Mouse (Mus musculus) adrenal gland, adult 18-20 months (tissue): ENCODE measurements around the gene Dntt. TPM values are rescaled to one million over a fixed set of nuclear protein-coding genes. Genes with fewer than 3 reads are reported as not detected.

Experiments
- DNase-seq, 2 experiments: peaks; one replicate each; pipeline ENCODE4 v3.0.0; 2021 to 2022; ENCODE audit warnings: low spot score in 2 of 2
- total RNA-seq, 2 experiments: library from RNA; stranded (reverse); gene quantifications; 1 replicate in 1 of 2; 2 replicates in 1 of 2; pipeline ENCODE4 v1.2.3; 2021

Gene Dntt
- total RNA-seq, 2 experiments from 2014 or later: not detected

DNA sequence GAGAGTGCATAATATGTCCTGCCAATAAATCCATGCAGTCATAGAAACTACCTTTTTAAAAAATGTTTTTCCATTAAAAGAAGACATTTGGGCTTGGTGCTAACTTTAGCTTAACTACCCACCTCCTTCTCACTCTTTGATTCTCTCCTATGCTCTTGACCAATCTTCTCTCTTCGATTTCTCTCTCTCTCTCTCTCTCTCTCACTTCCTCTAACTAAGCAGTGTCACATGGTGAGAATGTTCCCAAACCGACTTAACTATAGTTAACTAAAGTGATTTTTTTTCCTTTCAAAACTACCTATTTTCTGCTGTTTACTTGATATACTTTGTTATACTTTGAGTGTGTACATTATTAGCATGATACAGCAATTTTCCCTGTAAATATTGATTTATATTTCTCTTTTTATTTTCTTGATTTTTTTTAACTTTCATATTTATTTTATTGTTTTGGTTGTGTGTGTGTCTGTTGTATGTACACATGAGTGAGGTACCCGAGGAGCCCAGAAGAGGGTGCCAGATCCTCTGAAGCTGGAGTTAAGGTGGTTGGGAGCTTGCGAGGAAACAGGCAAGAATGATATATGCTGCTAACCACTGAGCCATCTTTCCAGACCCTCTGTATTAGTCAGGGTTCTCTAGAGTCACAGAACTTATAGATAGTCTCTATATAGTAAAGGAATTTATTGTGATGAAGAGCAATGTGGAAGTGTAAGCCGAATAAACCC lies 20.2 kb upstream of the Dntt start:
- DNase-seq: no peak

DNA sequence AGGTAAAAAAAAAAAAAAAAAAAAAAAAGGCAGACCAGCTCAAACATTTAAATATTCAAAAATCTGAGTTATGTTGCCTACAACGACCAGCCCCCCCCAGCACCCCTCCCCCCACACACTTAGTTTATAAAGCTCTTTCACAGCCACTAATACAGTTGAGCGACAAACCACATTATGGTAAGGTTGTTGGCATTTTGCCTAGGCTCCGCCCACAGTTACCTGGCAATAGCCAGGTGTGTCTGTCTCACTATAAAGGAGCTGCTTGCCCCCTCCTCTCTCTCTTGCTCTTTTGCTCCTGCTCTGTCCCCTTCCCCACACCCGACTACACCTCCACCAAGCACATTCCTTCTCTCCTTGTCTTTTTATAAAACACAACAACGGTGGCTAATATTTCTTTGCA lies 17.4 kb upstream of the Dntt start:
- no peak for DNase-seq

DNA sequence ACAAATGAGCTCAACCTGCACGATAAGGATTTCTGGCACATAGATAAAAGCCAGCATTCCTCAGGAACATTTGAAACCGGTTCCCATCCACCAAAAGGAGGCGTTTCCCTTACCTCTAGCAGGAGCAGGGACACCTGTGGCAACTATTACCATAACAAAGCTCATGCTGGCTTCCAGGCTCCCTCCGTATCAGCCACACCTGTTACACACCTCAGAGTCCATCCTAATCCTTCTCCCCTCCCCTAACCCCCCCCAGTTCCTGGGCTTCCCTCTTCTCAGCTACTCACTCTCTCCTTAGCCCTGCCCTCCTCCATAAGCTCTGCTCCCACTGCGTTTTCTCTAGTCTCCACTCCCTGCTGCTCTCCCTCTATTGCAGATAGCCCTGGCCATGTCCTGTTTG lies 15.5 kb upstream of the Dntt start:
- DNase-seq: no peak

DNA sequence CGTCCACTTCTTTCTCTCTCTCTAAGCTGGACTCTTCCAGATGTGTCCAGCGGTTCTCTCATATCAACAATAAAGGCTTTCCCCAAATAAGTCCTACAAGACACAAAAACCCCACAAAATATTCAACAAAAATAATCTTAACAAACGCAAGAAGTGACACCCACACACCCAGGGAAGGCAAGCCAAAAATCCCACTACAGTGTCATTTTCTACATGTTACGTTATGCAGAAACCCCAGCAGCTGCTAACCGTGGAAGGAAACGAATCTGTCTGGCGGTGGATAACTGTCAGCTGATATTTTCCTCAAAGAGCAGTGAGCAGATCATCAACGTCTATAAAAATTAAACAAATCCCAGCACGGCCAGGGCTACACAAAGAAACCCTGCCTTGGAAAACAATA lies 15.1 kb upstream of the Dntt start:
- no peak for DNase-seq

DNA sequence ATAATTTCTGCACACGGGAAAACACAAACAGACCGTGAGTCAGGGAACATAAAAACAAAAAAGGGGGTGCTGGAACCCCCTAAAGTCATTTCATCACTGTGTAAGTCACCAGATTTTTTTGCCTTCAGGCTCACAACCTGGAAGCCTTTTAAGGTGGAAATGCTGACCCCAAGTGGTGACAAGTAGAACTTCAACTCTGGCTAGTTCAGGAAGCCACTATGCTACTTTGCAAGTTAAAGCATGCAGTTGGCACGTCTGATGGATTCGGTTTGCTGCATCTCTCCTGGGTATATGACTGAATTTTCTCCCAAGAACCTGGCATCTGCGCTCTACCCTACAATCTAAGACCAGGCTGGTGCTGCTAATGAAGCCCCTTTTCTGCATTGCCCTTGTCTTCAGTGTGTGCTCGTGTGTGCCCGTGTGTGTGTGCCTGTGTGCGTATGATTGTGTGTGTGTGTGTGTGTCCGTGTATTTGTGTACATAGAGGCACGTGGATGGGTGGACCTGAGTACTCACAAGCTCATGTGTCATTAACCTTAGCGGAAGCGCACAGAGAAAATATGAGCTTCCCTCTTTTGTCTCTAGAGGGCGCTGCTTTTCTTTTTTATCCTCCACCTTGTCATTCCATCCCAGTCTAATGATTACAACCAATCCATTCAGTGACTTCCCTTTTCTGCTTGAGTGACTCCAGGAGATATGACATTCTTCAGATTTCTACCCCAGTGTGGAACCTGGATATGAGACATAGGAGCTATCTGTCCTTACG lies 12.9 kb upstream of the Dntt start:
- DNase-seq: peak; percentile 18 to 33

DNA sequence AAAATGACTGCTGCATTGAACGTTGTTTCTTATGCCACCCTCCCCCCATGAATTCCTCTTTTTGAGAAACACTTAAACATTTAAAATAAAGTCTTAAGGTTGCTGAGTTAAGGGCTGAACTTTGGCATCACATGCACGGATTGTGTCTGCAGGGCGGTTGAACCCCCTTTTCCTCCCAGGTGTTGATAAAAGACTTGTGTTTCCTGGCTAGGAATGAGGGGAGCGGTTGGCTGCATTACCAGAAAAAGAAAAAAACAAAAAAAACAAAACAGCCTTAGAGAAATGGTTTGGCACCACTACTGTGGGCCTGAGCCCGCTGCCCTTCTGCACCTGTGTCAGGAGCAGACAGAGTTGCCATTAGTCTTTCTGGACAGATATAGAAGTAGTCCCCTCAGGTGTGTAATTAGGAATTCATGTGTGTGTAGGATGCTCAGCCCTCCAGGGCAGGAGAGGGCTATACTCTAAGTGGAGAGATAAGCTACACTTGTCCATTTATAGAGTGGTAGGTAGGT lies 9.9 kb upstream of the Dntt start:
- DNase-seq: no peak

DNA sequence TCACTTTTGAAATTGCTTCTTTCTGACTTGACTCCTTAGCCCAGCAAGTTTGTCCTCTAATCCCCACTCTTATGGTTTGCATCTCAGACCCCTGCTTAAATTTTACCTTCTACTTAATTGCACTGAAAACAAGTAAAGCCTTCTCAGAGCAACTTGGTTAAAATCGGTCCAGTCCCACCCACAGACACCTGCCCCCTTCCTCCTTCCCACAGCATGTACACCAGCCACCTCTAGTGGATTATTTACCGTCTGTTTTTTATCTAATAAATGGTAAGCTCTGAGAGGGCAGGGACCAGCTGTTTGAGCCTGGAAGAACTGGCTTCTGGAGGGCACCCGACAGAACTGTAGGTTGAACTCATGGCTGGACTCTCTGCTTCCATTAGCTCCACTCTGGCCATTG lies 8.5 kb upstream of the Dntt start:
- DNase-seq: no peak

DNA sequence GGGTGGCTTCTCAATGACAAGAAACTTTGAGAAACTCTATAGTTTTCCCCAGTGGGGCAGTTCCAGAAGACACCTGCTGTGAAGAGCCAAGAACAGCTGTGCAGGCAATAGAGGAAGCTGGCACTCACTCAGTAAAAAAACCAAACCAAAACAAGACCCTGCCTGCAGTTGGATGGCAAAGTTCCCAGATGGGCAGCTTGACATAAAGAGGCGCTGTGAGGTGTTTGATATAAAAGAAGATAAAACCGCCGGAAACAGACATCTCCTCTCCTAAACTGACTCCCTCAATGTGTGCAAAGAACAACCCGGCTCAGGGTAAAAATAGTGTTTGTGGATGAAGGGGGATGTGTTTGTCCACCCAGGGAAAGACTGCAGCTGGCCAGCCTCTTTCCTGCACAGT lies 6.8 kb upstream of the Dntt start:
- no peak for DNase-seq

DNA sequence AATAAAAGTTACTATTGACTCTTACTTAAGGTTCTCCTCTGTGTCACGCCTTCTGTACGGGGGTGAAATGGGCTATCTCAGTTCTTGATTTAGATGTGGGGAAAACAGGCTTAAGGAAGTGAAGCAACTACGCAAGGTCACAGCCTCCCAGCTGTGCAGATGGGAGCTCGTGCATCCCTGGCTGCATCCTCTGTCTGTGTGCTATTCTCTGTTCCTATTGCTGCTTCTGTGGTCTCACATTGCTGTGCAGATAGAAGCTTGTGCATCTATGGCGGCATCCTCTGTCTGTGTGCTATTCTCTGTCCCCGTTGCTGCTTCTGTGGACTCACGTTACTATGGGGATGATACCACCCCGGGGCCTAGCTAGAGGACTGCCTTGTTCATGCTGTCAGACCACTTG lies 2.5 kb upstream of the Dntt start:
- DNase-seq: no peak

DNA sequence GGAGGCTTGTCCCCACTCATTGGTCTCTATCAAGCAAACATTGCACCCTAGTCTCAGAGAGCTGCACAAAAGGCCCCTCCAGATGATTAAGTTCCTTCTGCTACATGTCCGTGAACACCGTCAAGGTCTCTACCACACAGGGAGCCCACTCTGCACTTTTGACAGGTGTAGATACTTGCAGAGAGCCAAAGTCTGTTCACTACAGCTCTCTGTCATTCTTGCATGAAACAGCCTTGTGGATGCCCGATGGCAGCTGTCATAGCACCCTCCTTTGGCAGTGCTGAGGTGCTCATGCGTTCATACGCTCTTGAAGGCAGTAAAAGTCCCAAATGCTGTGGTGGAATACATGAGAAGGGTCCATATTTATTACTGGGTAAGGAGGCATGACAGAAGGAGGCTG lies 2.1 kb upstream of the Dntt start:
- no peak for DNase-seq

DNA sequence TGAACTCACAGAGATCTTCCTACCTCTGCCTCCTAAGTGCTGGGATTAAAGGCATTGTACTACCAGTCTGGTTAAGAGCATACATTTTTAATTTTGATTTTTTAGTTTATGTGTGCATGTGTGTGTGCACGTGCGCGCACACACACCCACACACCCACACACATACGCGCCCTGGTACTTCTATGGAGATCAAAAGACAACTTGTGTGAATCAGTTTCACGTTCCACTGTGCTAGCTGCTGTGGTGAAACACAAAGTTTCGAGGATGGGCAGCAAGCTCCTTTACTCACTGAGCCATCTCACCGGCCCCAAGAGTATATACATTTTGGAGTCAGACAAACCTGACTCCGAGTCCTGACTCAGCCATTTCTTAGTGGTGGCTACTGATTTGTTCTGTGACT lies 1.5 kb upstream of the Dntt start:
- no peak for DNase-seq

DNA sequence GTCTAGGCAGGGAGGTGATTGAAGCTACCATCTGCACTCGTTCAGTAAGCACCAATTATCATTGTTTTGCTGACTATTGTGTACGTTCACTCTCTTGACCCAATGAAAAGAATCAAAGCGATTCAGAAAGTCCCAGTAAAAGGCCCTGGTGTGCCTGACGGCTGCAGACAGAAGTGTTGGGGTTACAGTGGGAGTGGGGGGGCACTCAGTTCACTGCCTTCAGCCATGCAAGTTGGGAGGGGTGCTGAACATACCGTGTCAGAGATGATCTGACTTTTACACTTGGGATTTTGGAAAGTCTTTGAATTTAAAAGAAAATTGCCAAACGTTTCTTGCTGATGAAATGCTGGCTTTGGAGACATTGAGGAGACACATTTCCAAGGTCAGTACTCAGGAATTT lies 1.1 kb downstream of the Dntt start:
- no peak for DNase-seq

DNA sequence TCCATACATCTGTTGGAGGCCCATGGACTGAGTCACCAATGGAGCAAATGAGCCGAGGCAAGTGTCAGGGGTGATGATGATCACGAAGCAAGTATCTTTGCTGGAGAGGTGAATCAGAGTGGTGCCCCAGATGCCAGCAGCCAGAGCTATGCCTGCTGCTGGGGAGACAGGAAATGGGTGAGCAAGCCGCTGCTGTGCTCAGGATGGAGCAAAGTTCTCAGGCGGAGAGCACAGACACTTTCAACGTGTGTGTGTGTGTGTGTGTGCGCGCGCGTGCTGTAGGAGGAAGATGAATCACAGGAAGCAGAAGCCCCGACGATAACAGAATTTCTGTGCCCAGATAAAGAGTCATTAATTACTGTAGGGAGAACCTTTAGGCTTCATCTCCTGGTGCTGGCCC lies 1.9 kb downstream of the Dntt start:
- no peak for DNase-seq

DNA sequence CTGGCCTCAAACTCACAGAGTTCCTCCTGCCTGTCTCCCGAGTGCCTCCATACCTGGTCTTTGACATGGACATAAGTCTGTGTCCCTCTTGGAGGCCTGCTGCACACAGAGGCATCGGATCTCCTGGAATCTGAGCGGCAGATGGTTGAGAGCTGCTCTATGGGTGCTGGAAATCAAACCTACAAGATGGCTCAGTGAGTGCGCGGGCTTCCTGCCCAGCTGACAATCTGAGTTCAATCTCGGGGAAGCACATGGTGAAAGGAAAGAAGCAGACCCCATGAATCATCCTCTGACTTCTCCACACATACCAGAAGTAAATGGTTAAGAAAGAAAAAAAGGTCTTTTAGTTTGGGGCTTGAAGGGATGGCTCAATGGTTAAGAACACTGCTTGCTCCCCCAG lies 2.8 kb downstream of the Dntt start:
- DNase-seq: no peak

DNA sequence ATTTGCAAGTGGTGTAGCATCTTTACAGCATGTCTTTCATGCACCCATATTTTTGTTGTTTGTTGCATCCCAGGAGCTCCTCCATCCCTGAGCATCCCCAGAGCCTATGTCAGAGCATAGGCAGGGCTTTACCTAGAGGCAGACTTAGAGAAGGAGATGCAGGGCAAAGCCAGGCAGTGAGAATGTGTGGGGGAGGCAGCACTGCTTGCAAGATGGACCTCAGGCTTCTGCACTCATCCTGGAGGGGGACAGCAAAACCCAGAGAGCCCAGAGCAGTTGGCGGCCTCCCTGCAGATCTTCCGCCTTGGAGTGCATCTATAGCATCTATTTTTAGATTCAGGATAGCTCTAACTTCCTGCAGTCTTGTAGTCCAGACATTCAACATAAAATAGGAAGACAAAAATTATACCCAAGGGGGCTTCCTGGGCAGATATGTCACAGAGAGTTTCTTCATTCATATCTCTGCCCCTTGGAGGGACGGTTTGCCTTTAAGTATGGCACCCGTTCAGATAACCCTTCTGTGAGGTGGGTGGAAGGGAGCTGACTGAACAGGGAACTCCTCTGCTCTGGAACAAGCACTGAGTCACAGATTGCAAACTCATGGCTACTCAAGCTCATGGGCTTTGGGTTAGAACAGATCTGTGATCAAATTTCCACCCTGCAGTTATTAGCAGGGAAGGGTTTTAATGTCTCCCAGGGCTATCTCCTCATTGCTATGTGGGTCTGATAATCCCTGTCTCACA lies 6.9 kb downstream of the Dntt start:
- no peak for DNase-seq

DNA sequence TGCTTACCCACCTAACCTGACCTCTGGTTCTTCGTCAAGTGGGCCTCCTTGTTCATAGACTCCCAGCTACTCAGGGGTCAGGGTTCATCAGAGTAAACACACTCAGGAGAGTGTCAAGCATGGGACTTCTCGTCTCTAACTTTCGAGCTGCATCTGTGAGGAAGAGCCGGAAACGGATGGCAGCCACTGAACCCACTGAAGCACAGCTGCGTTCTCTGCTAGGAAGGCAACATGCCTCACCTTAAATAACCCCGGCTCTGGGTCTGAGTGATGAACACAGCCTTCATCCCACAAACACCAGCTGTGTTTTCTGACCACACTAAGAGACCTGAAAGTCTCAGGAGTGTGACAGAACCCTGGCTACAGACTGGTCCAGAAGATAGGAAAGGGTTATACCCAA lies 10.0 kb downstream of the Dntt start:
- no peak for DNase-seq

DNA sequence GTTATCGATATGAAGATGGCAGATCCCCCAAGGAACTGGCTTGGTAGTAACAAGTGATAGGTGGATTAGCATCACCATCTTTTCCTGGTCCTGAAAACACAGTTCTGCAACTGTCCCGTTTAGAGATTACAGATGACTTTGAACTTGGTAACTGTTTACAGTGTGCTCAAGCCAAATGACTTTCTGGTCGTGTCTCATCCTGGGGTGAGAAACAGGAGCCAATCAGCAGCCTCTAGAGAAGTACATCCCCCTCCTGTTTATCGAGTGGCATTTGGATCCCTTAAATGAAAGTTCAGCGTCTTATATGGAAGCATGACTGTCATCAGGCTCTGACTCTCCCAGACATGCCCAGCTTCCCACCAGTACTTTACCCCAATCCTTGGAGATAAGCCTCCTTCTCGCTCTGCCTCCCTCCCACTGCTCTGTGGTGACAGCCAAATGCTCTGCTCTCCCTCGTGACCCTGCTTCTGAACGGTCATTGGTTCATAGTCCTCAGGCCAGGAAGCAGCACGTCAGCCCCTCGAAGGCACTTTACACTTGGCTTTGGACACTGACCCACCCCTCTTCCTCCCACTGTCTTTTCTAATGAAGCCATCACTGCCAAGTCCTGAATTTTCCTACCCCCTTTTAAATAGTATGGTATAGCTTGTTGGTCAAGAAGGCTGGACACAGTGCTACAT lies 16.2 kb downstream of the Dntt start:
- no peak for DNase-seq

DNA sequence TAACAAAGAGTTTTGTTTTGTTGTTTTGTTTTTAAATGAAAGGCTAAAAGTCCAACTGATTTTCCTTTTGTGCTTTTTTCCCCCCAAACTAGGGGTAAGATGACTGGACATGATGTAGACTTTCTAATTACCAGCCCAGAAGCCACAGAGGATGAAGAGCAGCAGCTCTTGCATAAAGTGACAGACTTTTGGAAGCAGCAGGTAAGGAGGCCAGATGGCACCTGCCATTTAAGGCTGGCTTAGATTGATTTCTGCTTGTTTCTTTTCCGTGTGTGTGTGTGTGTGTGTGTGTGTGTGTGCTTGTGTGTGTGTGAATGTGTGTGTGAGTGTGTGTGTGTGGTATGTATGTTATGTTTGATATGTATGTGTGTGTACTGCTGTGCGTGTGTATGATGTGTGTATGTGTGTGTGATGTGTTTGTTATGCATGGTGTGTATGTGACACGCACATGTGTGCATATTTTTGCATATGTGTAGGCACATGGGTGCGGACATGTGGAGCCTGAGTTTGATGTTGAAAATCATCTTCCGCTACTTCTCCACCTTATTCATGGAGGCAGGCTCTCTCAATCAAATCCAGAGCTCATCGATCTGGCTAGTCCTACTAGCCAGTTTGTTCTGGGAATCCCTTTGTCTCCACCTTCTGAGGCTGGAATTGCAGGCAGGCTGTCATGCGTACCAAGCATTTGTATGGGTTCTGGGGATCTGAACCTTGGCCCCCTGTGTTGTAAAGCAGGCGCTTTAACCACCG lies 18.5 kb downstream of the Dntt start:
- DNase-seq: no peak

DNA sequence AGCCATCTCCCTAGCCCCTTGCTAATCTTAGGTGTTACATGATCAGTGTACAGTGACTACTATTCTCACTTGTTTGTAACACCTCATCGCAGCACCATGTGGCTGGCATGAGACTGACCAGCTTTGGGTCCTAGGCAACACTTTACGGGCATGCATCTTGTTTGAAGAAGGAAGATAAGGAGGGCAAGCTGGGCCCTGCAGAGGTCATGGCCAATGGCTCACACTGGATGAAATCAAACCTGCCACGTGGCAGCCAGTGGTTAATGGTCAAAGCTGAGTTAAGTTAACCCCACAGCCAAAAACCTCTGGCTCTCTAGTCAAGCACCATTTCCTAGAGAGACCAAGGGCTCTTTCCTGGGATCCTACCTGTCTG lies 19.1 kb downstream of the Dntt start:
- no peak for DNase-seq

DNA sequence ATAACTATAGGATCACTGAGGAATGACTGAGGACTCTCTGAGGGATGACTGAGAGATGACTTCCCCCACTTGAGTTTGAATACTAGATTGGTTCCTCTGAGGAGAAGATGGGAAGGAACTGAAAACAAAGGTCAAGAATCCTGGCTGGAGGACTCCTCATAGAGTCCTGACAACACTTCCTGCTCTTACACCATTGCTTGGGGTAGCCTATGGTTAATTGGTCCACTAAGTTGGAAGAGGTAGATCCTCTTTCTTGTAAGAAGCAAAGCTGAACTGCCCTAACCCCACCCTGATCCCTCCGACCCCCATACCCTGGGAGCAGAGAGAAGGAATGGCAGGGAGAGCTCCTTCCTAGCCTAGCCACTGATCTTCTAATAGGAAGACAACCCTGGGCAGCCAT lies 22.6 kb downstream of the Dntt start:
- DNase-seq: no peak

DNA sequence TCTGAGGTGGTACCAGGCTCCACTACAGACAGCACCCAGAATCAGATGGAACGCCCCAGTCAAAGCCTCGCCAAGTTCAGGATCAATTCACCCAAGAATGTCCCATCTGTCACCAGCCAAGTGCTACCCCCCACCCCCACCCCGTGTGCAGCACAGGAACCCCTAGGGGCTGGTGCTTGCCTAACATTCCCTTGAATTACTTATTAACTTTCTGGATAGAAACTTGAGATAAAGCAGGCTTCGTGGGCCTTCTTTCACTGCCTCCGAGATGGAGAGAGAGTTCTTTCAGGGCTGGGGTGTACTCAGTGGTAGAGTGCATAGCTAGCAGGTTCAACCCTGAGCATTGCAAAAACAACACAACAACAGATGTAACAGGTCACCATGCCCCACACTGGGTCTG lies 23.2 kb downstream of the Dntt start:
- no peak for DNase-seq
